Mouse (Mus musculus) MEL (cell line): ENCODE results near the gene Il34. TPM values are rescaled to one million over a fixed set of nuclear protein-coding genes. Genes with fewer than 3 reads are reported as not detected.

Source experiments
- DNase-seq: peaks from one replicate; pipeline ENCODE4 v3.0.0; 2011; ENCODE audit warnings: low read depth, low spot score
- H3K27ac ChIP-seq: 2 replicates; pipeline ENCODE4 v1.5.1; 2012; ENCODE audit warnings: low read depth, mild to moderate bottlenecking, control low read depth, low read length, moderate library complexity; ENCODE audit not compliant: control insufficient read depth
- H3K27me3 ChIP-seq, 2 experiments: fragments of 150-350 bp in 1 of 2; sonication (generic) in 1 of 2; 2 replicates each; pipeline ENCODE4 v1.6.1; 2012; ENCODE audit warnings: low read length in 2 of 2, mild to moderate bottlenecking in 2 of 2, improper control_type of control experiment in 1 of 2, moderate library complexity in 1 of 2; ENCODE audit not compliant: insufficient read depth in 2 of 2, control insufficient read depth in 1 of 2
- H3K36me3 ChIP-seq, 2 experiments: 2 replicates each; pipeline ENCODE4 v1.6.1; 2012 to 2014; ENCODE audit warnings: low read length in 2 of 2, improper control_type of control experiment in 1 of 2, inconsistent platforms in 1 of 2, mild to moderate bottlenecking in 1 of 2; ENCODE audit not compliant: insufficient read depth in 2 of 2, control insufficient read depth in 1 of 2
- H3K4me1 ChIP-seq, 2 experiments: fragments of 150-350 bp in 1 of 2; sonication (generic) in 1 of 2; 2 replicates each; pipeline ENCODE4 v1.6.1; 2012; ENCODE audit warnings: low read length in 2 of 2, improper control_type of control experiment in 1 of 2, mild to moderate bottlenecking in 1 of 2; ENCODE audit not compliant: insufficient read depth in 2 of 2, control insufficient read depth in 1 of 2
- H3K4me3 ChIP-seq, 2 experiments: fragments of 150-350 bp in 1 of 2; sonication (generic) in 1 of 2; 2 replicates each; pipeline ENCODE4 v1.5.1; 2012; ENCODE audit warnings: low read depth in 2 of 2, low read length in 2 of 2, mild to moderate bottlenecking in 2 of 2, moderate library complexity in 2 of 2, control low read depth in 1 of 2, improper control_type of control experiment in 1 of 2; ENCODE audit not compliant: control insufficient read depth in 1 of 2, insufficient read depth in 1 of 2
- H3K79me2 ChIP-seq: 2 replicates; pipeline ENCODE4 v1.6.1; 2012; ENCODE audit warnings: mild to moderate bottlenecking, low read length, moderate library complexity; ENCODE audit not compliant: control insufficient read depth, poor library complexity, insufficient read depth
- H3K9ac ChIP-seq: 2 replicates; pipeline ENCODE4 v1.6.1; 2012; ENCODE audit warnings: low read depth, mild to moderate bottlenecking, control low read depth, low read length, moderate library complexity; ENCODE audit not compliant: control insufficient read depth, poor library complexity, severe bottlenecking
- H3K9me3 ChIP-seq: fragments of 150-350 bp; sonication (generic); replicated peaks from 2 replicates; pipeline ENCODE4 v1.6.1; 2012; ENCODE audit warnings: mild to moderate bottlenecking, low read length, improper control_type of control experiment, moderate library complexity; ENCODE audit not compliant: insufficient read depth
- BHLHE40 ChIP-seq: IDR thresholded peaks from 2 replicates; pipeline ENCODE4 v1.6.1; 2012; ENCODE audit warnings: low read depth, mild to moderate bottlenecking, inconsistent platforms, low read length, improper control_type of control experiment, borderline replicate concordance
- CTCF ChIP-seq, 3 experiments: IDR thresholded peaks in 2 of 3; conservative IDR thresholded peaks in 1 of 3; 2 replicates each; pipeline ENCODE4 v1.5.1; 2011 to 2012; ENCODE audit warnings: low read length in 3 of 3, low read depth in 2 of 3, mild to moderate bottlenecking in 2 of 3, improper control_type of control experiment in 1 of 3, inconsistent platforms in 1 of 3, mixed read lengths in 1 of 3, moderate library complexity in 1 of 3; ENCODE audit not compliant: control insufficient read depth in 1 of 3, insufficient read depth in 1 of 3, poor library complexity in 1 of 3, severe bottlenecking in 1 of 3
- E2F4 ChIP-seq: IDR thresholded peaks from 2 replicates; pipeline ENCODE4 v1.6.1; 2011; ENCODE audit warnings: low read depth, low read length, improper control_type of control experiment, borderline replicate concordance
- GABPA ChIP-seq: IDR thresholded peaks from 2 replicates; pipeline ENCODE4 v1.6.1; 2012; ENCODE audit warnings: low read depth, mild to moderate bottlenecking, inconsistent platforms, low read length, improper control_type of control experiment, moderate library complexity
- GATA1 ChIP-seq: IDR thresholded peaks from 2 replicates; pipeline ENCODE4 v1.6.1; 2011; ENCODE audit warnings: low read depth, low read length, improper control_type of control experiment
- JUND ChIP-seq: IDR thresholded peaks from 2 replicates; pipeline ENCODE4 v1.6.1; 2011; ENCODE audit warnings: low read depth, mild to moderate bottlenecking, improper control_type of control experiment, low read length
- MAZ ChIP-seq: IDR thresholded peaks from 2 replicates; pipeline ENCODE4 v1.6.1; 2012; ENCODE audit warnings: low read depth, mild to moderate bottlenecking, inconsistent platforms, low read length, improper control_type of control experiment
- MXI1 ChIP-seq: IDR thresholded peaks from 2 replicates; pipeline ENCODE4 v1.6.1; 2011; ENCODE audit warnings: mild to moderate bottlenecking, low read depth, low read length, improper control_type of control experiment
- MYC ChIP-seq: IDR thresholded peaks from 2 replicates; pipeline ENCODE4 v1.6.1; 2011; ENCODE audit warnings: low read depth, mild to moderate bottlenecking, low read length, improper control_type of control experiment, moderate library complexity
- NRF1 ChIP-seq: IDR thresholded peaks from 2 replicates; pipeline ENCODE4 v1.6.1; 2014; ENCODE audit warnings: low read depth, mild to moderate bottlenecking, inconsistent platforms, low read length, improper control_type of control experiment, moderate library complexity; ENCODE audit not compliant: poor library complexity, insufficient read depth, severe bottlenecking
- POLR2AphosphoS5 ChIP-seq: IDR thresholded peaks from 2 replicates; pipeline ENCODE4 v1.6.1; 2012; ENCODE audit warnings: low read depth, borderline replicate concordance, mild to moderate bottlenecking, inconsistent platforms, low read length, moderate library complexity, mixed read lengths
- TCF12 ChIP-seq: IDR thresholded peaks from 2 replicates; pipeline ENCODE4 v1.6.1; 2014; ENCODE audit warnings: low read depth, mild to moderate bottlenecking, inconsistent platforms, low read length, improper control_type of control experiment, moderate library complexity
- UBTF ChIP-seq: IDR thresholded peaks from 2 replicates; pipeline ENCODE4 v1.6.1; 2012; ENCODE audit warnings: low read depth, mild to moderate bottlenecking, inconsistent platforms, low read length, improper control_type of control experiment, moderate library complexity, borderline replicate concordance; ENCODE audit not compliant: insufficient read depth
- ZC3H11A ChIP-seq: IDR thresholded peaks from 2 replicates; pipeline ENCODE4 v1.6.1; 2012; ENCODE audit warnings: low read depth, mild to moderate bottlenecking, inconsistent platforms, low read length, improper control_type of control experiment
- ZNF384 ChIP-seq: IDR thresholded peaks from 2 replicates; pipeline ENCODE4 v1.6.1; 2012; ENCODE audit warnings: low read depth, mild to moderate bottlenecking, inconsistent platforms, low read length, improper control_type of control experiment
- polyA plus RNA-seq, 2 experiments: library from polyadenylated mRNA; stranded (reverse) in 1 of 2; unstranded in 1 of 2; fragments of >175 nt in 1 of 2; fragments of >200 nt in 1 of 2; gene quantifications; 2 replicates each; pipeline versions ENCODE4 v1.2.1 to v1.2.4; 2012; ENCODE audit warnings: low replicate concordance in 2 of 2, low read depth in 1 of 2; ENCODE audit not compliant: insufficient read length in 2 of 2, insufficient read depth in 1 of 2, missing spikeins in 1 of 2
- total RNA-seq: library from RNA; depleted of rRNA; stranded (reverse); fragments of 300-350 nt; gene quantifications from 2 replicates; pipeline ENCODE4 v1.2.3, GENCODE M21; 2012

Gene Il34
- total and polyA plus RNA-seq, 3 experiments, result 0.12 to 0.18 TPM; not detected in 1

DNA sequence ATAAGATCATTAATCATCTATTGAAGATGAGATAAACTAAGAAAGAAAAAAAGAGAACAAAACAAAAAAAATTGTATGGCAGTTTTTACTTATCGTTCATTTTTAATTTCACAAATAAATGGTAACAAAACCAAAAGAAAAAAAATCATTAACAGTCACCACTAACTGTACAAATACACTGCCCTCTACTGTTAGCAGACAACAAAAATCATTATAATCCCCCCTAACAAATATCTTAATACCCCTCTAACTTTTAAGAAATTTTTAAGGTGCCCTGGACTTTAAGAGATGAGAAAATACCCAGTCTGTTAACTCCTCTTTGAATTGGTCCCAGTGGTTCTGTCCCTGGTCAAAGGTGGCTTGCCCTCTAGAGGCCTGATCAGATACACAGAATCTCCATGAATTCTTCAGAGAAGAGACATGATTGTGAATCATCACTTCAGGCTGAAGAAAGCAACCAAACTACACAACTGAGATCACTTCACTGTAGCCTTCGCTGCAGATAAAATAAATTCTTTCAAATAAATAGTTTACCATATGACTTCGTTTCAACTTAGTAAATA, 36.4 kb upstream of the Il34 start:
- H3K27me3 ChIP-seq, result no peaks in the 10 kb centered on the region
- no peak overlapping the region for H3K27ac ChIP-seq
- H3K4me3 ChIP-seq, result no peak overlapping the region
- peak in 2 of 3 experiments; percentile 10 to 36; a peak in 1 of 6 replicates for TF ChIP-seq CTCF (IDR thresholded peaks at IDR 0.05 in 2 of 3, conservative IDR thresholded peaks at IDR 0.05 in 1 of 3; ENCODE audit: control insufficient read depth in 1 of 3, insufficient read depth in 1 of 3, low read depth in 2 of 3, low read length in 3 of 3, poor library complexity in 1 of 3, severe bottlenecking in 1 of 3)
- no peak for TF ChIP-seq TCF12
- TF ChIP-seq ZNF384, result peak; percentile 53; the same call in 1 of the 2 replicates
- no peak for TF ChIP-seq GATA1
- peaks cover 0 to 16% of the 10 kb centered on the region in 2 experiments; a peak in 2 of 4 replicates for H3K4me1 ChIP-seq
- no peaks in the 10 kb centered on the region for H3K9me3 ChIP-seq
- peaks cover 67% of the 10 kb centered on the region for H3K79me2 ChIP-seq
- peaks cover 43 to 63% of the 10 kb centered on the region in 2 experiments for H3K36me3 ChIP-seq
- no peak overlapping the region for H3K9ac ChIP-seq
- no peak for DNase-seq

DNA sequence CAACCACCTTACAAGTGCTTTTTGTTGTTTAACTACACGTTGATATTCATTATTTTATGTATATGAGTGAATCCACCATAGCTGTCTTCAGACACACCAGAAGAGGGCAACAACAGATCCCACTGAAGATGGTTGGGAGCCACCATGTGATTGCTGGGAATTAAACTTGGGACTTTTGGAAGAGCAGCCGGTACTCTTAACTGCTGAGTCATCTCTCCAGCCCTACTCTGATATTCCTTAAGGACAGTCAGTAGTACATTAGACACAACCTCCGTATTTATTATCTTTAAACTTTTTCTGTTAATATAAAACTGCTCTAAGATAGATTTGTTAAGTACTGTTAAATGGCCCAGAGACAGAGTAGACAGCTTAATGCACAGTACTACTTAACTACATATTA, 26.2 kb upstream of the Il34 start:
- no peak for DNase-seq
- TF ChIP-seq GATA1, result no peak
- no peak for TF ChIP-seq MYC
- TF ChIP-seq ZC3H11A, result no peak
- no peak for TF ChIP-seq E2F4
- no peak for TF ChIP-seq POLR2AphosphoS5
- no peak for TF ChIP-seq BHLHE40
- TF ChIP-seq NRF1, result no peak
- no peak for TF ChIP-seq GABPA
- no peak for TF ChIP-seq MXI1
- no peak for TF ChIP-seq UBTF
- no peak for TF ChIP-seq JUND
- no peak for TF ChIP-seq TCF12
- TF ChIP-seq MAZ, result no peak

More for the DNA sequence above, 26.2 kb upstream of the Il34 start:
- Histone ChIP-seq H3K27ac (no peak overlapping the region), H3K4me1 (no peaks in the 10 kb centered on the region), H3K9me3 (no peaks in the 10 kb centered on the region), H3K36me3 (peaks cover 16 to 93% of the 10 kb centered on the region in 2 experiments), H3K79me2 (peaks cover 22% of the 10 kb centered on the region), H3K9ac (no peak overlapping the region), H3K27me3 (no peaks in the 10 kb centered on the region), H3K4me3 (no peak overlapping the region)
